ENCODE assay signal across 20 mouse cellular contexts in genomic region chr10:84249346-84249745, GRCm38 (mm10).
A peak's percentile ranks its signal among the peaks of the same experiment; 100 is the strongest.
DNase-seq lines count a peak whose midpoint lies in the region; ATAC-seq and TF ChIP-seq lines count a peak whose summit lies in the region.
"Had no signal": no experiment of that assay in that cellular context is flagged by ENCODE, and none has a peak within 500 bp of the region (broad histone marks: within the 10 kb centered on the region; RNA-seq: fewer than 3 reads in every experiment).

No protein-coding gene starts in this region.

- dilution Hi-C loops in CH12.LX (cut with MboI; ENCODE audit: extremely low pct_ligation_motif_present, extremely low pct_unique_long_range_greater_than_20kb, low sequenced_read_pairs) = no loop called here

- ATAC-seq in kidney, embryonic 14.5 days (ENCODE audit: low FRiP score, low TSS enrichment) = no peak
- ATAC-seq: activated CD4-positive, CD25-positive, alpha-beta regulatory T cell, adult 4 months; CD4-positive, CD25-positive, alpha-beta regulatory T cell, adult 4 months; Patski had no signal

- no peaks in the 10 kb centered on the region for H3K36me3 ChIP-seq in CH12.LX (replicated peaks in 1 of 2; ENCODE audit: control insufficient read depth in 1 of 2, insufficient read depth in 1 of 2, low read length in 1 of 2)
- H3K36me3 ChIP-seq in kidney, embryonic 14.5 days (ENCODE audit: control insufficient read depth, insufficient read depth, low read length) = no peaks in the 10 kb centered on the region
- H3K36me3 ChIP-seq: G1E had no signal

- H3K79me2 ChIP-seq in CH12.LX (replicated peaks; ENCODE audit: control insufficient read depth, extremely low read depth, insufficient read depth, poor library complexity, severe bottlenecking) = no peaks in the 10 kb centered on the region

- 89% methylated on average over 3 of the region's 3 CpGs for WGBS in kidney, embryonic 14.5 days

- H3K4me1 ChIP-seq in CH12.LX (ENCODE audit: control insufficient read depth in 1 of 2, insufficient read depth in 2 of 2) = no peaks in the 10 kb centered on the region
- no peaks in the 10 kb centered on the region for H3K4me1 ChIP-seq in kidney, embryonic 14.5 days (ENCODE audit: control insufficient read depth, insufficient read depth, low read length)

- no peak for DNase-seq in CH12.LX (ENCODE audit: extremely low read depth)
- peak; percentile 18 for DNase-seq in Muller cell, postnatal 12 days (ENCODE audit: inconsistent ontology term)
- DNase-seq in spleen, adult 18-20 months = no peak
- DNase-seq: adrenal gland, adult 2 months; adrenal gland, adult 8-10 months; adrenal gland, postnatal 10 days; adrenal gland, postnatal 14 days; adrenal gland, postnatal 25 days; adrenal gland, postnatal 36 days; B cell, adult 2 months; cerebellum, adult 11 months; cerebellum, adult 11-12 months; cerebellum, adult 18-20 months; cerebellum, adult 2 months; cerebellum, adult 8-10 months had no signal

- no peaks in the 10 kb centered on the region for H3K9me3 ChIP-seq in CH12.LX (replicated peaks; ENCODE audit: low read length)
- H3K9me3 ChIP-seq in kidney, embryonic 14.5 days (ENCODE audit: control insufficient read depth, low read length) = no peaks in the 10 kb centered on the region

- H3K4me3 ChIP-seq in CH12.LX (replicated peaks in 1 of 3; ENCODE audit: low read depth in 2 of 3, low read length in 2 of 3, poor library complexity in 1 of 3) = no peak overlapping the region
- H3K4me3 ChIP-seq in kidney, embryonic 14.5 days (ENCODE audit: low read length) = no peak overlapping the region

- no peak overlapping the region for H3K4me2 ChIP-seq in CH12.LX (ENCODE audit: insufficient read depth, low read depth, poor library complexity, severe bottlenecking)
- no peak overlapping the region for H3K4me2 ChIP-seq in kidney, embryonic 14.5 days (replicated peaks; ENCODE audit: low read depth, low read length)

- H3K9ac ChIP-seq in CH12.LX (ENCODE audit: insufficient read depth, low read depth) = no peak overlapping the region
- H3K9ac ChIP-seq in kidney, embryonic 14.5 days (ENCODE audit: low read depth, low read length) = no peak overlapping the region

- H3K27ac ChIP-seq in CH12.LX (ENCODE audit: insufficient read depth, low read depth) = no peak overlapping the region
- no peak overlapping the region for H3K27ac ChIP-seq in kidney, embryonic 14.5 days (ENCODE audit: low read depth, low read length)

- peak; percentile 62 for TF ChIP-seq EP300 in CH12.LX (IDR thresholded peaks at IDR 0.05; ENCODE audit: low read length)

- H3K27me3 ChIP-seq in CH12.LX (replicated peaks) = no peaks in the 10 kb centered on the region
- no peaks in the 10 kb centered on the region for H3K27me3 ChIP-seq in kidney, embryonic 14.5 days (ENCODE audit: control insufficient read depth, insufficient read depth, low read length)
- H3K27me3 ChIP-seq: Patski had no signal

- no peak for TF ChIP-seq RAD21 in CH12.LX (IDR thresholded peaks at IDR 0.05; ENCODE audit: low read depth, low read length)

- TF ChIP-seq POLR2A in CH12.LX (IDR thresholded peaks at IDR 0.05; ENCODE audit: low read depth, low read length) = no peak

- TF ChIP-seq CTCF in CH12.LX (conservative IDR thresholded peaks at IDR 0.05 in 1 of 2, IDR thresholded peaks at IDR 0.05 in 1 of 2; ENCODE audit: low read depth in 2 of 2, low read length in 2 of 2) = no peak

- in situ Hi-C loops in CH12.LX (cut with MboI; ENCODE audit: low pct_ligation_motif_present, low pct_unique_long_range_greater_than_20kb, low sequenced_read_pairs) = no loop called here

TF ChIP-seq in CH12.LX, 34 proteins besides CTCF, POLR2A, EP300 and RAD21:
- peak; percentile 70; the same call in 1 of the 2 replicates for TF ChIP-seq IRF4 (IDR thresholded peaks at IDR 0.05; ENCODE audit: low read depth, low read length)
- TF ChIP-seq JUN (IDR thresholded peaks at IDR 0.05; ENCODE audit: insufficient read depth, low read depth, low read length) = peak; percentile 47; the same call in 1 of the 2 replicates
- TF ChIP-seq JUND (conservative IDR thresholded peaks at IDR 0.05; ENCODE audit: low read depth, low read length) = peak; percentile 64; the same call in 1 of the 2 replicates
- TF ChIP-seq CHD2 (IDR thresholded peaks at IDR 0.05; ENCODE audit: low read length) = no peak
